Mouse (Mus musculus): ENCODE data around the gene Fam71e2.

Fam71e2 gene

DNA sequence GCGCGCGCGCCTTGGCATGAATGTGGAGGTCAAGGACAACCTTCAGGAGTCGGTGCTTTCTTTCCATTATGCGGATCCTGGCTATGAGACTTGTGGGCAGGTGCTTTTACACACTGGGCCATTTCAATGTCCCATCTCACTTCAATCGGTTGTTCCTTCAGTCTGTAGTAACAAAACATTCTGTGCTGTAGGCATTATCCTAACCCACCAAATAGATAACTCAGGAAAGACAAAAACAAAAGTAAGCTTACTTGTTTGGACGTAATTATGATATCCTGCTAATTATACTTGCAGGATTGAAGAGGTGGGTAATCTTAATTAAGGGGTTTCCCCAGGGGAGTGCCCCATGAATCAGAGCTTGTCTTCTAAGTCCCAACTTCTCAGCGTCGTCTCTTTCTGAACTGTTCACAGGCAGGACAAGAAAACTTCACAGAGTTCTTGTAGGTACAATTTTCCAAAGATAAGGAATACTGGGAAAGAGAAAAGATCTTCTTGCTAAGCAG, 32.0 kb downstream of the Fam71e2 start:
- DNase-seq, result no peak

DNA sequence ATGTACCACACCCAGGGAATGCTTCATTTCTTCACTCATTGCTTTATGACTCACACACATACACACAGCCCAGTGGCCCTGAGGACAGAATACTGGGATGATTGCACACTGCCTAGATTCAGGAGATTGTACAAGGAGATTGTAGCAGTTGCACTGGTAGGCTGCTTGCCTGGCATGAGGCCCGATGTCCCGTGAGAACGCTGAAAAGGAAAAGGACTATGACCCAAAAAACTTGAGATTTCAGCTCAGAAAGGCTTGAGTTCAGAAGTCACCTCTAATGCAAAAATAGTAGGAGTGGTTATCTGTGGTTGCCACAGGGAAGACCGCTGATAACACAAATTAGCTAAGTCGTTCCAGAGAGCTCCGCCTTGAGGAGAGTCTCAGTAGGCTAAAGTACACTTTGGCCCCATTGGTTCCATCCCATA, 38.1 kb downstream of the Fam71e2 start:
- no peak for DNase-seq

DNA sequence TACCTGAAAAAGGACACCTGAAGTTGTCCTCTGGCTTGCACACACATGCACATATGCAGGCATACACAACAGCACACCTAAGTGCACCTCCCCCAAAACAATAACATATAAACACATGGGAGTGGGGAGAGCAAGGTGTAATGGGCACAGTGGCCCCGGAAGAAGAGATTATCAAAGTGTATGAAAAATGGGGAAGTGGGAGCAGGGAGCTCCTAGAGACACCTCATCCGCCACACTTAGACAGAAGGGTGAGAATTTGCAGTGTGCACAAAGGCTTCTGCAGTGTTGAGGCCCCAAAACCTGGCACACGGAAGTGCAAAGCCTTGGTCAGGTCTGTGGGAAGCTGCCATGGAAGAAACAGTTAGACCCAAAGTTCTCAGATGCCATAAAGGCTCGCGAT, 40.0 kb downstream of the Fam71e2 start:
- no peak for DNase-seq

DNA sequence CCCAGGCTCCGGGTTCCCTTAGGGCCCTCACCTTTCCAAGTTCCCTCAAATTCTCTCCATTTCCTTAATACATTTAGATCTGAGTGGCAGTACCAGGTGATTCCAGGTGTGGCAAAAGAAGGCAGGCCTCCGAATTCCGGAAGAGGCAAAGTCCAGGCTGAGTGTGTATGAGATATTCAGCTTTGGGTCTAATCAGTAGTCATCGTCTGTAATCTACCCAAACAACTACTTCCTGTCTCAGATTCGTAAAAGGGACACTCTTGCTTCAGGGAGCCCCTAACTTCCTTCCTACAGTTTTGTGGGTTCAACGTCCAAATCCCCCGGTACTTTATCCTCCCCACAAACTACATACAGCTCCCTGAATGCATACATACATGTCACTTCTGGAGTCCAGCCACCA, 45.9 kb downstream of the Fam71e2 start, which contains the start of gene Tmem150b:
Gene Tmem150b (minus strand): TSS at position 81 of the 400 bp plus-strand sequence.
- DNase-seq, result no peak

DNA sequence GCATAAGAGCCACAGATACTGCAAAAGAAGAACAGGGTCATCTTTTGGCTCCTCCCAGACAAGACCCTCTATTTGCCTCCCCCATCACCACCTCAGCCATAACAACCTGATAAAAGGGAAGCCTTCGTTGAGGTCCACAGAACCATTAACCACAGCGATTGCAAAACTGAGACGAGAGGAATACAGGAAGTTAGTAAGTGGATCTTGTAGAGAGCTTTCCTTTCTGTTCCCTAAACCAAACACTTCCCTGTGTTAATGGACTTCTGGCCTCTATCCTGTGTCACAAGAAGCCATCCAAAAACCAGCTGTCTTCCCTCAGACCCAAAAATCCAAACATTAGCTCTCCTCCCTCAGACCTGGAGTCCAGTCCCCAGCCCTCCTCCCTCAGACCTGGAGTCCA, 46.7 kb downstream of the Fam71e2 start:
- no peak for DNase-seq

DNA sequence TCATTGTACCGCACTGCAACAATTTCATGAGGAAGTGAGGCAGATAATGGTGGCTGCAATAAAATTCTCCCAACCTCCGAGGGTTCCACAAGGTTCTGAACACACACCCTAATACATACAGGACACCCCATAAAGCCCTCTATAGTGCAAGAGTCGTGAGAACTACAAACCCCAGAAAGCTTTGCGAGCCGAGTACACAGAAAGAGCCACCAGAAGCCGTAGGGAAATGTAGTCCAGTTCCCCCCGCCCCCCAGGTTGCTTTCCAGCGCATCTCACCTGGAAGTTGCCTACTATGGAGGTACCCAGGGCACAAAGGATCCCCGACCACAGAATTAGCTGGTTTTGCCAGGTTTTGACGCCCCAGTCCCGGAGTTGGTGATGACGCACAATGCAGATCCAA, 47.6 kb downstream of the Fam71e2 start:
- DNase-seq, result peak; percentile 65

DNA sequence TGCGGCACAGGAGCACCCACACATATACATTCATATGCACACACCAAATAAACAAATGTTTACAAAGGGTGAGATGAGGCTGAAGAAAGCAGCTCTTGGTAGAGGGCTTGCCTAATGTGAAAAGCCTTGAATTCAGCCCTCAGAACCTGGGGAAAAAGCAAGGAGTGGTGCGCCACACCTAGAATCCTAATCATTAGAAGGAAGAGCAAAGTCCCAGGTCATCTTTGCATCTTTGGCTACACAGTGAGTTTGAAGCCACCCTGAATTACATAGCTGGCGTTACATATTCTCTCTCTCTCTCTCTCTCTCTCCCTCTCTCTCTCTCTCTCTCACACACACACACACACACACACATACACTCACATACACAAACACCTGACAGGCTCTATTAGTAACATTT, 51.8 kb downstream of the Fam71e2 start:
- DNase-seq, result no peak

DNA sequence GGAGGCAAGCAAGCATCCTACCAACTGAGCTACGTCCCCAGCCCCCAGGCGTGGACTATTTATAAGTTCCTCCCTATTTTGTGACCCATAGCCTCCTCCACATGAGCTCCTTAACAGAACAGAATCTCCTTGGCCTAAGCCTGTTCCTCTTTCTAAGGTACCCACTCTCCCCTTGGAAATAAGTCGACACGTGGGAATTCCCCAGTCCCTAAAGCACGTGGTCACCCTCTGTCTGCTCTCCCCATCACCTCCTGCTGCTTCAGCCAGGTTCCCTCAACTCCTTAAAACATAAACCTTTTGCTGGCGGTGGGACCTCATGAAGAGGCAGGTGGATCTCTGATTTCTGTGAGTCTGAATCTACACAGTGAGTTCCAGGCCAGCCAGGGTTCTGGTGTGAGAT, 54.1 kb downstream of the Fam71e2 start:
- no peak for DNase-seq

DNA sequence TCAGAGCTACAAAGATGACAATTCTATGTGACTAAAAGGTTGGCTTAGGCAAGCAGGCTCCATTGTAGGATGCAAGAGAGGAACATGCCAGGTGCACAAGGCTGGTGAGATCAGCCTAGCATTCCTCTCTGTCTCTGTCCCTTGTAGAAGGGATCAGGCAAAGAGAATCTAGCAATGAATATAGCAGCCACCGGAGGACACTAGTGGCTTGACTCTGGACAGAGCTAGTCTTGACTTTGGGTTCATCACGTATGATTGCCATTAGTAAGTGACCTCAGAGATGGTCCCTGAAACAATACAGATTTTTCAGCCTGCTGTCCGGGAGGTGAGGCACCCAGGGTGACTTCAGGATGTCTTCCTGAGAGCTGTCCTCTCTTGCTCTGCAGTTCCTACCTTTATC, 58.5 kb downstream of the Fam71e2 start:
- no peak for DNase-seq

DNA sequence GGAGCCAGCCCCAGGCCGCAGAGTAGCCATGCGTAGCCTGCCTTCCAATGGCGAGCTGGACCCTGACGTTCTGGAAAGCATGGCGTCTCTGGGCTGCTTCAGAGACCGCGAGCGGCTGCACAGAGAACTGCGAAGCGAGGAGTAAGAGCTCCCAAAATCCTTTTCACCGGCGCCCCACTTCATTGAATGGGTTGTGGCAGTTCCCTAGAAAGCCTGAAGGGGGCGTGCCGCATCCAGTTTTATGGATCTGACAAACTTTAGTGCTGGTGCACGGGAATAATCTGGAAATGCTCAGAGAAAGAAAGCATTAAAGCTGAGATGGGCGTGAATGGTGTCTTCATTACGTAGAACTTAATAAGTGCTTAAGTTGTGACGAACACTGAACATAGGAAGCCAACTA, 66.0 kb downstream of the Fam71e2 start:
- DNase-seq, result peak; percentile 57

Data from cerebellum, adult 9-10 months (tissue).